Mouse (Mus musculus) CH12.LX (cell line): ENCODE measurements around the gene Lrp5. TPM values are rescaled to one million over a fixed set of nuclear protein-coding genes. Genes with fewer than 3 reads are reported as not detected.

Experiments used
- DNase-seq: peaks from one replicate; pipeline ENCODE4 v3.0.0-alpha.2; 2013; ENCODE audit errors: extremely low read depth
- H3K27ac ChIP-seq: 2 replicates; pipeline ENCODE4 v1.5.1; 2012; ENCODE audit warnings: low read depth, mild to moderate bottlenecking, control low read depth, moderate library complexity; ENCODE audit not compliant: insufficient read depth
- H3K27me3 ChIP-seq: replicated peaks from 2 replicates; pipeline ENCODE3; 2012; ENCODE audit warnings: inconsistent platforms
- H3K36me3 ChIP-seq, 2 experiments: replicated peaks in 1 of 2; 2 replicates each; pipeline versions ENCODE3 to v1.6.1; 2012; ENCODE audit warnings: inconsistent platforms in 1 of 2, low read length in 1 of 2, mild to moderate bottlenecking in 1 of 2, mixed read lengths in 1 of 2, moderate library complexity in 1 of 2; ENCODE audit not compliant: control insufficient read depth in 1 of 2, insufficient read depth in 1 of 2
- H3K4me1 ChIP-seq, 2 experiments: 2 replicates each; pipeline ENCODE4 v1.6.1; 2012; ENCODE audit warnings: inconsistent platforms in 1 of 2, moderate library complexity in 1 of 2; ENCODE audit not compliant: insufficient read depth in 2 of 2, control insufficient read depth in 1 of 2
- H3K4me2 ChIP-seq: 2 replicates; pipeline ENCODE4 v1.6.1; 2012; ENCODE audit warnings: low read depth, mild to moderate bottlenecking, control low read depth; ENCODE audit not compliant: poor library complexity, insufficient read depth, severe bottlenecking
- H3K4me3 ChIP-seq, 3 experiments: fragments of 150-350 bp in 1 of 3; sonication (generic) in 1 of 3; replicated peaks in 1 of 3; 2 replicates each; pipeline versions ENCODE3 to v1.5.1; 2011 to 2012; ENCODE audit warnings: low read depth in 2 of 3, low read length in 2 of 3, mild to moderate bottlenecking in 2 of 3, moderate library complexity in 2 of 3, control low read depth in 1 of 3, improper control_type of control experiment in 1 of 3, inconsistent platforms in 1 of 3, mixed read lengths in 1 of 3; ENCODE audit not compliant: poor library complexity in 1 of 3
- H3K79me2 ChIP-seq: replicated peaks from 2 replicates; pipeline ENCODE4 v1.6.1; 2012; ENCODE audit warnings: mild to moderate bottlenecking, moderate library complexity; ENCODE audit not compliant: control insufficient read depth, poor library complexity, insufficient read depth, severe bottlenecking; ENCODE audit errors: extremely low read depth
- H3K9ac ChIP-seq: 2 replicates; pipeline ENCODE4 v1.6.1; 2012; ENCODE audit warnings: low read depth, mild to moderate bottlenecking, control low read depth, moderate library complexity; ENCODE audit not compliant: insufficient read depth
- H3K9me3 ChIP-seq: replicated peaks from 2 replicates; pipeline ENCODE3; 2012; ENCODE audit warnings: low read length, inconsistent platforms, mixed read lengths
- BHLHE40 ChIP-seq: IDR thresholded peaks from 2 replicates; pipeline ENCODE4 v1.6.1; 2011; ENCODE audit warnings: mild to moderate bottlenecking, low read depth, low read length, improper control_type of control experiment
- CTCF ChIP-seq, 2 experiments: IDR thresholded peaks in 1 of 2; conservative IDR thresholded peaks in 1 of 2; 2 replicates each; pipeline ENCODE4 v1.5.1; 2011 to 2012; ENCODE audit warnings: low read depth in 2 of 2, low read length in 2 of 2, improper control_type of control experiment in 1 of 2, inconsistent platforms in 1 of 2, mild to moderate bottlenecking in 1 of 2, moderate library complexity in 1 of 2
- E2F4 ChIP-seq: IDR thresholded peaks from 2 replicates; pipeline ENCODE4 v1.6.1; 2011; ENCODE audit warnings: low read depth, low read length, improper control_type of control experiment; ENCODE audit not compliant: insufficient replicate concordance
- ELF1 ChIP-seq: IDR thresholded peaks from 2 replicates; pipeline ENCODE4 v1.6.1; 2014; ENCODE audit warnings: low read depth, mild to moderate bottlenecking, inconsistent platforms, low read length, improper control_type of control experiment
- ETS1 ChIP-seq: conservative IDR thresholded peaks from 2 replicates; pipeline ENCODE4 v1.6.1; 2012; ENCODE audit warnings: low read depth, mild to moderate bottlenecking, inconsistent platforms, low read length, improper control_type of control experiment, moderate library complexity
- HCFC1 ChIP-seq: IDR thresholded peaks from 2 replicates; pipeline ENCODE4 v1.6.1; 2012; ENCODE audit warnings: low read depth, mild to moderate bottlenecking, inconsistent platforms, low read length, improper control_type of control experiment
- IRF4 ChIP-seq: IDR thresholded peaks from 2 replicates; pipeline ENCODE4 v1.6.1; 2014; ENCODE audit warnings: low read depth, mild to moderate bottlenecking, inconsistent platforms, low read length, improper control_type of control experiment
- JUN ChIP-seq: IDR thresholded peaks from 2 replicates; pipeline ENCODE4 v1.6.1; 2011; ENCODE audit warnings: low read depth, mild to moderate bottlenecking, low read length, improper control_type of control experiment, moderate library complexity; ENCODE audit not compliant: insufficient read depth
- JUND ChIP-seq: conservative IDR thresholded peaks from 2 replicates; pipeline ENCODE4 v1.6.1; 2011; ENCODE audit warnings: low read depth, low read length, improper control_type of control experiment
- KAT2A ChIP-seq: IDR thresholded peaks from 2 replicates; pipeline ENCODE4 v1.6.1; 2012; ENCODE audit warnings: low read length, improper control_type of control experiment, inconsistent platforms; ENCODE audit not compliant: insufficient replicate concordance
- MAFK ChIP-seq: IDR thresholded peaks from 2 replicates; pipeline ENCODE4 v1.6.1; 2011; ENCODE audit warnings: low read length, improper control_type of control experiment; ENCODE audit not compliant: insufficient replicate concordance
- MAX ChIP-seq: IDR thresholded peaks from 2 replicates; pipeline ENCODE4 v1.6.1; 2011; ENCODE audit warnings: low read length, improper control_type of control experiment
- MAZ ChIP-seq: IDR thresholded peaks from 2 replicates; pipeline ENCODE4 v1.6.1; 2012; ENCODE audit warnings: low read depth, mild to moderate bottlenecking, inconsistent platforms, low read length, improper control_type of control experiment, moderate library complexity
- MEF2A ChIP-seq: IDR thresholded peaks from 2 replicates; pipeline ENCODE4 v1.6.1; 2014; ENCODE audit warnings: low read depth, mild to moderate bottlenecking, inconsistent platforms, low read length, improper control_type of control experiment, borderline replicate concordance
- MYC ChIP-seq: IDR thresholded peaks from 2 replicates; pipeline ENCODE4 v1.6.1; 2011; ENCODE audit warnings: low read depth, mild to moderate bottlenecking, improper control_type of control experiment, low read length
- NELFE ChIP-seq: IDR thresholded peaks from 2 replicates; pipeline ENCODE4 v1.6.1; 2011; ENCODE audit warnings: low read depth, low read length, improper control_type of control experiment
- NRF1 ChIP-seq: IDR thresholded peaks from 2 replicates; pipeline ENCODE4 v1.6.1; 2014; ENCODE audit warnings: low read depth, mild to moderate bottlenecking, inconsistent platforms, low read length, improper control_type of control experiment, moderate library complexity
- POLR2A ChIP-seq: IDR thresholded peaks from 2 replicates; pipeline ENCODE4 v1.6.1; 2011; ENCODE audit warnings: low read depth, mild to moderate bottlenecking, improper control_type of control experiment, low read length
- POLR2AphosphoS2 ChIP-seq: IDR thresholded peaks from 2 replicates; pipeline ENCODE4 v1.6.1; 2011; ENCODE audit warnings: low read depth, low read length, improper control_type of control experiment
- RAD21 ChIP-seq: IDR thresholded peaks from 2 replicates; pipeline ENCODE4 v1.6.1; 2011; ENCODE audit warnings: low read depth, mild to moderate bottlenecking, low read length, improper control_type of control experiment, moderate library complexity
- SIN3A ChIP-seq: IDR thresholded peaks from 2 replicates; pipeline ENCODE4 v1.6.1; 2012; ENCODE audit warnings: low read length, improper control_type of control experiment, inconsistent platforms
- SMC3 ChIP-seq: IDR thresholded peaks from 2 replicates; pipeline ENCODE4 v1.6.1; 2011; ENCODE audit warnings: low read depth, low read length, improper control_type of control experiment
- TBP ChIP-seq: conservative IDR thresholded peaks from 2 replicates; pipeline ENCODE4 v1.6.1; 2011; ENCODE audit warnings: low read depth, low read length, improper control_type of control experiment
- UBTF ChIP-seq: IDR thresholded peaks from 2 replicates; pipeline ENCODE4 v1.6.1; 2012; ENCODE audit warnings: low read depth, mild to moderate bottlenecking, inconsistent platforms, low read length, improper control_type of control experiment, moderate library complexity
- USF1 ChIP-seq: IDR thresholded peaks from 2 replicates; pipeline ENCODE4 v1.6.1; 2014; ENCODE audit warnings: low read depth, mild to moderate bottlenecking, inconsistent platforms, low read length, improper control_type of control experiment
- USF2 ChIP-seq: conservative IDR thresholded peaks from 2 replicates; pipeline ENCODE4 v1.6.1; 2011; ENCODE audit warnings: low read depth, low read length, improper control_type of control experiment
- ZKSCAN1 ChIP-seq: IDR thresholded peaks from 2 replicates; pipeline ENCODE4 v1.6.1; 2012; ENCODE audit warnings: low read depth, inconsistent platforms, low read length, improper control_type of control experiment, borderline replicate concordance
- ZMIZ1 ChIP-seq: IDR thresholded peaks from 2 replicates; pipeline ENCODE4 v1.6.1; 2012; ENCODE audit warnings: low read depth, mild to moderate bottlenecking, inconsistent platforms, low read length, improper control_type of control experiment
- ZNF384 ChIP-seq: IDR thresholded peaks from 2 replicates; pipeline ENCODE4 v1.6.1; 2012; ENCODE audit warnings: low read depth, low read length, improper control_type of control experiment, inconsistent platforms
- dilution Hi-C: fragments of 300-500 bp; cut with MboI; formaldehyde crosslinking; loops from 2 replicates; pipeline ENCODE4 v1.14.3; 2020; ENCODE audit warnings: low sequenced_read_pairs; ENCODE audit not compliant: extremely low pct_unique_long_range_greater_than_20kb, extremely low pct_ligation_motif_present
- in situ Hi-C: fragments of 300-500 bp; cut with MboI; formaldehyde crosslinking; loops from 3 replicates; pipeline ENCODE4 v1.14.3; 2019; ENCODE audit warnings: low sequenced_read_pairs, low pct_ligation_motif_present, low pct_unique_long_range_greater_than_20kb, mixed read lengths
- polyA plus RNA-seq: library from polyadenylated mRNA; unstranded; fragments of >175 nt; gene quantifications from 2 replicates; pipeline ENCODE4 v1.2.1, GENCODE M21; 2012; ENCODE audit warnings: low read depth; ENCODE audit not compliant: insufficient read length
- total RNA-seq, 2 experiments: library from RNA; depleted of rRNA; stranded (reverse); fragments of 300-350 nt in 1 of 2; fragments of >200 nt in 1 of 2; gene quantifications; 2 replicates each; pipeline ENCODE4 v1.2.3; 2012 to 2014

Lrp5 gene
- total and polyA plus RNA-seq, 3 experiments, result 0.13 to 1.4 (median 1.1) TPM

- Histone ChIP-seq H3K9me3 (no peaks in the 10 kb centered on the region), H3K27ac (no peak overlapping the region), H3K9ac (no peak overlapping the region), H3K79me2 (no peaks in the 10 kb centered on the region), H3K27me3 (no peaks in the 10 kb centered on the region), H3K4me3 (no peak overlapping the region), H3K4me1 (peaks cover 0 to 8% of the 10 kb centered on the region in 2 experiments; a peak in 1 of 4 replicates), H3K36me3 (no peaks in the 10 kb centered on the region), H3K4me2 (no peak overlapping the region)
- no peak for DNase-seq
- in situ Hi-C loops, result no loop called here
- dilution Hi-C loops, result no loop called here
- TF ChIP-seq USF2, result no peak
- no peak for TF ChIP-seq E2F4
- no peak for TF ChIP-seq ZKSCAN1
- no peak for TF ChIP-seq UBTF
- TF ChIP-seq MAX, result no peak
- no peak for TF ChIP-seq IRF4
- TF ChIP-seq BHLHE40, result no peak
- TF ChIP-seq RAD21, result no peak
- TF ChIP-seq POLR2A, result no peak
- no peak for TF ChIP-seq NRF1
- TF ChIP-seq SMC3, result no peak
- TF ChIP-seq JUND, result no peak
- TF ChIP-seq NELFE, result no peak
- no peak for TF ChIP-seq ETS1
- TF ChIP-seq USF1, result no peak
- TF ChIP-seq MAFK, result no peak
- no peak for TF ChIP-seq CTCF (conservative IDR thresholded peaks at IDR 0.05 in 1 of 2, IDR thresholded peaks at IDR 0.05 in 1 of 2; ENCODE audit: low read depth in 2 of 2, low read length in 2 of 2)
- no peak for TF ChIP-seq MEF2A
These were observed 19.0 kb downstream of the Lrp5 start for GRCm38 (mm10) chr19:3667155-3667895.

- TF ChIP-seq HCFC1 (no peak), UBTF (no peak), POLR2AphosphoS2 (no peak), SIN3A (no peak), ZMIZ1 (no peak), KAT2A (no peak), USF1 (no peak), JUND (no peak), MYC (no peak), ZNF384 (no peak), ELF1 (no peak), SMC3 (no peak), JUN (no peak), MAX (no peak), MAZ (no peak), TBP (no peak), RAD21 (no peak)
- Histone ChIP-seq H3K27me3 (no peaks in the 10 kb centered on the region), H3K9me3 (no peaks in the 10 kb centered on the region), H3K4me3 (no peak overlapping the region), H3K4me2 (no peak overlapping the region), H3K9ac (no peak overlapping the region), H3K27ac (no peak overlapping the region), H3K79me2 (no peaks in the 10 kb centered on the region), H3K4me1 (peaks cover 0 to 8% of the 10 kb centered on the region in 2 experiments; a peak in 1 of 4 replicates), H3K36me3 (no peaks in the 10 kb centered on the region)
- DNase-seq, result no peak
- in situ Hi-C loops (no loop called here), dilution Hi-C loops (no loop called here)
These were observed 19.7 kb downstream of the Lrp5 start for GRCm38 (mm10) chr19:3666632-3667031.
